Mouse (Mus musculus) thymus, postnatal 25 days (tissue): ENCODE measurements around the gene Fbxl20.

Experiments
- DNase-seq: peaks from one replicate; pipeline ENCODE4 v3.0.0; 2022

The Fbxl20 gene

DNA sequence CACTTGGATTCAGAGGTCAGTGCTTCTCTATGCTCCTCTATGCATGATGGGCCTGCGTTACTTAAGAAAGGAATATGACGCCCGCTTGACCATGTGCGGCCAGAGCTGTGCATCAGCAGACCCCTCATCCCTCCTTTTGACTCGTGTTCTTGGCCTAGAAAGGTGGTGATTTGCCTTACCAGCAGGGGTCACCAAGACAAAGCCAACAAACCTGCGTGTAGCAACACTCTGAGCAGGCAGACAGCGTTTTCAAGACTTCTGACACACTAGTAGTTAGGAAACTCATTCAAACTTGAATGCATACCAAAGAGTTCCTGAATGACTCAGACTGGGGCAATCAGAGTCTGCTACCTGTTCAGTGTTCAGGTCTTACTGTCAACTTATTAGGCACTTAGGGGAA lies 63.6 kb downstream of the Fbxl20 start:
- no peak for DNase-seq

DNA sequence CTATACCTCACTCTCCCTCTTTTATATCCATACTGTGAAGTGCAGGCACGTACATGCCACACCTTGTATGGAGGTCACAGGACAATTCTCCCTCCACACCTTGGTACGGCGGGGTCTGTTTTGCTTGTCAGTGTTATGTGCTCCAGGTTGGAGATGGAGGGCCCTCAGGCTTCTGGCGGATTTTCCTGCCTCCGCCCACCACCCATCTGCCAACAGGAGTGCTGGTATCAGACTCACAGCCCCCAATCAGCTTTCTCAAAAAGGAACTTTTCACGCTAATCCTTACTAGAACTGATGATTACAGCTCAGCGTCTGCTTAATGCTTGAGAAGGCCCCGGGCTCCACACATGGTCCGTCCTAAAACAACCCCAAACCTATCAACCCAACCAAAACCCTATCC lies 64.1 kb downstream of the Fbxl20 start:
- no peak for DNase-seq

DNA sequence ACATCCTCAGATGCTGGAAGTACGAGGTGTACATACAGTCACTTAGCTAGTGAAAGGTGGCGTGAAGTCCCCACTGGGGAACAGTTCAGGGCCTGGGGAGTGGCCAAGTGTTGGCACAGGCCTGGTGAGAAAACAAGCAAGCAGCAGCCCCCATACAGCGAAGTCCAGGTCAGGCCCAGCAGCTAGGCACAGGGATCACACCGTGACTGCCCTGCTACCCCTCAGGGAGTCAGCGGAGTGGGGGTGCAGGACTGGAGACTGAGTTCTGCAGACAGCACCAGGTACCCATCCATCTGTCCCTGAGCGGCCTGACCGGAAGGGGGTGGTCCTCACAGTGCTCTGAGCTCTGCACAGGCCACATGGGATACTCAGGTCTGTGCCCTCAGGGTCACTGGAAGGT lies 67.5 kb downstream of the Fbxl20 start:
- DNase-seq = no peak

DNA sequence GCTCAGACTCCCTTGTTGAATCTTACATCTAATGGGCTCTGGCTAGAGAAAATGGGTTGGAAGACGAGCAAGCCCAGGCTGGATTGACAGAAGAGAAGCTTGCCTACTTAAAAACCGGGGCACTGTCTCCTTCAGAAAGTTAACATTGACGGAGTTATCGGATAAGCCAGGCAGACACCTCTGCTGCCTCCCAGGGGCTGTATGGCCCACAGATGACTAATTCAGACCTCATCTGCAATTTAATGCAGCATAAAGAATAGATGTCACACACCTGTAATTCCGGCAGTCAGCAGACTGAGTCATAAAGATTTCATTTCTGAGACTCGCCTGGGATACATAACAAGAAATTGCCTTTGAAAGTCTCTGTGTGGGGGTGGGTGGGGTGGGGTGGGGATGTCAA lies 69.8 kb downstream of the Fbxl20 start:
- DNase-seq = no peak

DNA sequence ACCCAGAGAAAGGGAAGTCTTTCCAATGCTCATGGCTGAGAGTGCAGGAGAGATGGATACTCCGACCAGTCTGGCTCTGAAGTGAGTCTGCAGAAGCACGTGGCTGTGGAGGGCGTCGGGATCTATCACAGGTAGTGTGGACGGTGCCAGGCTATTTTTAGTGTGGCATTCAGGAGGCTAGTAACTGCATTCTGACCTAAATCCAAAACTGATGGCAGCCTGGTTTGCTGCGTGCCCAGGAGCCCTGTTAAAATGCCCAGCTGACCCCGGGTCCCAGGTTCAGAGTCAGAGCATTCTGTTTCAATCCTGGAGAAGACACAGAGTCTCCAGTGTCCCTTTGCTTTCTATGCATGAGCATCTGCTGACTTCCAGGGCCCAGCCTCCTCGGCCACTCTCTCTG lies 73.1 kb downstream of the Fbxl20 start:
- no peak for DNase-seq

DNA sequence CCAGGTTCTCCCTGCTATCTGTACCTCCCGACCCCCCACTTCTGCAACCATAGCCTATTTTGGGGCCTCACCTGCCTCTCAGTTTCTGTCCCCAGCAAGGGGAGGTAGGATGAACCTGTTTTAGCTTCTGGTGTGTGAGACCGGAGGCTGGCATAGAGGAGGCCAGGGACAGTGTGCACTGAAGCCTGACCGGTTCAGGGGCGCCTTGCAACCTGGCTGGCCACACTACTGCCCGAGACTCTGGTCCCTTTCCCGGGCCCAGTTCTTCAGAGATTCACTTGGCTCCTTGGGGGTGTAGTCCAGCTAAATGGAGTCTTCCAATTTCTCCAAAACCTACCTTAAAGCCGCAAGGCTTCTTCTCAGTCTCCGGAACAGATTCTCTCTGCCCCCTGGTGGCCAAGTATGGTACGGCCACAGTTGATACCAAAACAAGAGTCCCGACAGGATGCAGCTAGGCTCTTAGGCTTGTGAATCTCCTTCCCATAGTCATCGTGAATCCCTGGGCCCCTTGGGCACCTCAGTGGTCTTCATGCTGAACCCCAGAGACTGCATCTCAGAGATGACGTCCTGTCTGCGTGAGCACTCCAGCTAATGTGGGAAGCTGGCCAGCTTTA lies 74.9 kb downstream of the Fbxl20 start:
- peak; percentile 90 for DNase-seq

DNA sequence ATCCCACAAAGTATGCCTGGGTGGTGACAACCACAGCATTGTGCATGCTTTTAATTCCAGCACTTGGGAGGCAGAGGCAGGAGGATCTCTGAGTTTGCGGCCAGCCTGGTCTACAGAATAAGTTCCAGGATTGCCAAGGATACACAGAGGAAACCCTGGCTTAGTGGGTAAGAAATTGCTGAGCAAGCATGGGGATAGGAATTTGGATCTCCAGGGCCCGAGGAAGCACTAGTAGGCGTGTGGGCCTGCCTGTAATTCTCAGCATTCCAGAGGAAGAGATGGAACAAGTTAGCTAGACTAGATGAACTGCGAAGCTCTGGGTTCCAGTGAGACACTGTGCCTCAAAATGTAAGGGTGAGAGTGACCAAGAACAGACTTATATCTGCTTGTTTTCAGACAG lies 76.8 kb downstream of the Fbxl20 start:
- no peak for DNase-seq

DNA sequence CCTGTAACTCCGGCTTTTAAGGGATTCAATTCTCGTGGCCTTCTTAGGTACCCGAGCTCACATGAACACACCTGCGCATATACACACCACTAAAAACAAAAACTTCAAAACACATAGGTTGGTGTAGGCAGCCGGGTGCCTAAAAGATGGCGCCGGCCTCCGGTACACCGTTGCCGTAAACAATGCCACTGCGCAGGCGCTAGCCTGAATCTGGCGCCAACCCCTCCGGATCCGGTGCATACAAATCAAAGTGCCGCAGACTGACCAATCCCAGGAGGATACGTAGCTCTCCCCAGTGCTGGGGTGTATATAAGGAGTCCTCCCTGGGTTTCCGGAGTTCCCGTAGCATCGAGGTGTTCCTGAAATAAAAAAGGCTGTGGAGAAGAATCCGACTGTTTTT lies 82.9 kb downstream of the Fbxl20 start:
- DNase-seq = no peak

DNA sequence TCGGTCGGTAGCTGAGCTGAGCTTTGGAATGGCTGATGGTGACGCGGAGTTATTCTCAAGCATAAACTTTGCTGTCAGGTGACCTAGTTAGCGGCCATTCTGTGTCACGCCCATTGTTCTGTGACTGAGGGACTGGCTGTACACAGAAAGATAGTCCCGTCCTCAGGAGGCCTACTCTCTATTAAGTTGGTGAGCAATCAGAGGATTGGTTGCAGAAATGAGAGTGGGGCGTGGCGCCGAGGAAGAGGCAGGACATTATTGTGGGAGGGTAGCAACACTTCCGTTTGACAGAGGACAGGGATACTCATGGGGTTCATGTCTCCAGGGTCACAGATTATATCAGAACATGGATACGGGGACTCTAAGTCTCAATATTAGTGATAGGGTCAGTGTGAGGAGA lies 84.0 kb downstream of the Fbxl20 start:
- DNase-seq = no peak

DNA sequence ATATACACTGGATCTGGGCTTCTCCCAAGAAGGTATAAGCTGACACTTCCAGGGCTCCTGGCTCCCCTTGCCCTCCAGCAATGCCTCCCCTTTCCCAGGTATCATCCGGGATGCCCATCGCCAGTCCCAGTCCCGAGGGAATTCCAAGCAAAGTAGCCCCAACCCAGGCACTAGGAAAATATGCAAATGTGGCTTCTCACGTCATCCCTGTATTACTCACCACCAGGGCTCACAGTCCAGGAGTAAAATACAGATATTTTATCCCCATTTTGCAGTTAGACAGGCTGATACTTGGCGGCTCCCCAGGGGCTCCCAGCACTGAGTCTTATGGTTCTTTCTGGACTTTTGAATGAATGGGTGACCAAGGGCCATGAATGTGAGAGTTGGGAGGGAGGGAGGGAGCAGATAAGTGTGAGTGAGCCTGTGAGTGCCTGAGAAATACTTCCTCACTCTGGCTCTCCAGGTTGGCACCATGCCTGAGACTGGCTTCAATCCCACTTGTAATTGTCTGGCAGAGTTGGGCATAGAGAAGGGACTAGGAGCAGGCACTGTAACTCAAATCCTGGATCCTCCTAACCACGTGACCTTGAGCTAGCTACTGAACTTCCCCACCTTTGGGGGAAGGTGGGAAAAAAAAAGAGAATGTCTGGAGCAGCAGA lies 88.2 kb downstream of the Fbxl20 start:
- DNase-seq = no peak

DNA sequence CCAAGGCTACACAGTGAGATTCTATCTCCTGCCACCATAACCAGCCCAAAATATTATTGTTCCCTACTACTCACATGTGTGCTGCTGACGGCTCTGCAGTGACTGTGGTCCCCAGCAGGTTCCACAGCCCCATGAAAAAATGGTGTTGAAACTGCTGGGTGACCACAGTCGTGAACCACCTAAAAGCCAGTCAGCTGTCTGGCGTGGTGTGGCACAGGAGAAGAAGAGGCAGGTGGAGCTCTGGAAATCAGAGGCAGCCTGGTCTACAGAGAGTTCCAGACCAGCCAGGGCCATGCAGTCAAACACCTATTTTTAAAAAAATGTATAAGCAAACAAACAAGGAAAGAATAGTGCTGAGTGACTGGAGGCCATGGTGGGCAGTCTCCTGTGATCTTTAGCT lies 88.8 kb downstream of the Fbxl20 start:
- no peak for DNase-seq

DNA sequence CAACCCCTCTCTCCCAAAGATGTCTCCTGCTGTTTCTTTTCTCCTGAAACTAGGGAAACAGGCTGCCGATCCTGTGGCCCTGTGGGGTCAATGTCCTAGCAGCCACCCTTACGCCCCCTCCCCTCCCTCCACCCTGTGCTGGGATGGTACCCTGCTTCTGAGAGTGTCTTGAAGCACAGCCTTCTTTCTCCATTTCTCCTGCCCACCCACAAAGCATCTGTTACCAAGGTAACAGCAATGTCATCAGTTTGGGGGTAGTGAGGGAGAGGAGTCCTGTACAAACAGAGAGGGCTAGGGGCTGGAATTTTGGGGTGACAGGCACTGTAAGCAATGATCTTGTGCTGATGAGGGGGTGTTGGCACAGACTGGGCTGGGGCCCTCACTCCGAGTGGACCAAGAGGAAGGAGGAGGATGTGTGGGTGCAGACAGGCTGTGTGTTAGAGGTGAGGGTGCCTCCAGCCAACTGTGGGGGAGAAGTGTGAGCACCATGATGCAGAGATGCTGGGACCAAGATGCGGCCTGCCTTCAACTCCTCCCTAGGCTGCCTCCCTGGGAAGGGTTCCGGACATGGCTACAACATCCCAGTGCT lies 90.0 kb downstream of the Fbxl20 start:
- DNase-seq = no peak

DNA sequence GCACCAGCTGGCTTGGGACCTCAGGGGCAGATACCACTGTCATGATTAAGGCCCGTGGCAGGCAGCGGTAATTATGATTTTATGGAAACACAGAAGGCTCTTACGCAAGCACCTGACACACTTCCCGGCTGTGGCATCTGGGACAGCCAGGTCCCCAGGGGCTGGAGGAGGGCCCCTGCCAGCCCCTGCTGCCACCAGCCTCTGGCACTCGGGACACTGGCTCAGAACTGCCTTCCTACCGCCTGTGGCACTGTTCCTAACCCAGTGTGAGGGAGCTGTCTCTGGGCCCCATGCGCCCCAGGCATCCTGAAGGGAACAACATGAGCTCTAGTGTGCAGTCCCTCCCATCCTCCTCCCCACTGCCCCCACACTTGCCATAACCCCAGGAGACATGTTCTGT lies 90.5 kb downstream of the Fbxl20 start:
- DNase-seq = no peak

DNA sequence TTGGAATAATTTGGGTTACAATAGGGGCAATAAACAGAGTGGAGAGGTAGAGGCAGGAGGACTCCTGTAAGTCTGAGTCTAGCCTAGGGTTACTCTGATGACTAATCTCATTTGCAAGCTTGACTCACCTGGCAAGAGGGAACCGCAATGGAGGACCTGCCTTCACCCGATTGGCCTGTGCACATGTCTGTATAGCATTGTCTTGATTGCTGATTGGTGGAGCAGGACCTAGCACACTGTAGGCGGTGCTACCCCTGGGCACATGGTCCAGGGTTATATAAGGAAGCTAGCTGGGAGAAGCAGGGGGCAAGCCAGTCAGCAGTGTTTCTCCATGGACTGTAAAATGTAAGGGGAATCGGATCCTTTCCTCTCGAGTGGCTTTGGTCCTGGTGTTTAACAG lies 92.2 kb downstream of the Fbxl20 start:
- no peak for DNase-seq

DNA sequence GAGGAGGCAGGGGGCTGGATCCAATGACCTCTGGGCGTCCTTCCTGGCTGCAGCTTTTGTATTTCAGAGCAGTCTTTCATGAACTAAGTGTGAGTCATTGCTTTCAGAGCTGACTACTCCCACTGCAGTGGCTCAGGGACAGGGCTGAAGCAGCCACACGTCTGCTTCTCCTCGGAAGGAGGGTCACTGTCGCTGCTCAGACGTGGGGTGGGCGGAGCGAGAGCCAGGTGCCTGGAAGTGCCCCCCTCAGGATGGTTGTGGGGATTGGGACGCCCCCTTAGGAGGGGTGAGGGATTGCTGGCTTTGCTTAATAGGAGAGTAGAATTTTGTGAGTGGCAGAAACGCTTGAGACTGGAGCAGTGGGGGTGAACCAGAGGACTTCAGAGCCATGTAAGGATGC lies 92.7 kb downstream of the Fbxl20 start:
- no peak for DNase-seq

DNA sequence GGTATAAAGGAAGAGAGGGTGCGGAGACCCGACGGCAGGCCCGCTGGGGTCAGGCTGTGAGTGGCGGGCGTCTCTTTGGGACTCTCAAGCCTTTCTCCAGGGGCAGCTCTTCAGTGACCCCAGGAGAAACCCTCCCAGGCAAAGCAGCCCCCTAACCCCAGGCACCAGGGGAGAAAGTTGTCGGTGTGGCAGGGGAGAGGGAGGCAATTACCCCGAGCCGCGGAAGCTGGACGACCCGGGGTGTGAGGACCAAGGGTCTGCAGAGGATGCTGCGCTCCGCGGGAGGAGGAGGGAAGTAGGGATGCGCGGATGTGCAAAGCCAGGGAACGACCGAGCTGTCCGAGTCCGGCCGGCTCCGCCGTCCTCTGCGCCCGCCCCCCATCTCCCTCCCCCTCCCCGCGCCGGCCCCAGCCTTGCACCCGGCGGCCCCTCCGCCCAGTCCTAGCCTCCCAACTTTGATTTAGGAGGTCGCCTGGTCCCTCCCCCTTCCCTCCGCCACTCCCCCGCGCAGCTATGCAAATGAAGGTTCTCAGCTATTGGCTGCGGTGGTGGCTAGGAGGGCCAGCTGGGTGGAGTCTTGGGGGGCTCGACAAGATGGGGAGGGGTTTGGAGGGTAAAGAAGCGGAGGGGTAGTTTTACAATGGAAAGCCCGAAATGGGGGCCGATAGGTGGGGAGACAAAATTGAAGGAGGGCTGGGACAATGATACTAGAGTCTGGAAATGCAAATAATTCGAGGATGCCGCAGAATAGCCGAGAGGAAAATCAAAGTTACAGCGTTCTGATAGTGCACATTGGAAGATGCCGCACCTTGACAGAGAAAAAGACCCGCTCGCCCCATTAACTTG lies 97.0 kb downstream of the Fbxl20 start, which contains the start of gene Stac2:
TSS of gene Stac2 (minus strand) at position 474 of the 846 bp plus-strand sequence.
- DNase-seq = peak; percentile 74

DNA sequence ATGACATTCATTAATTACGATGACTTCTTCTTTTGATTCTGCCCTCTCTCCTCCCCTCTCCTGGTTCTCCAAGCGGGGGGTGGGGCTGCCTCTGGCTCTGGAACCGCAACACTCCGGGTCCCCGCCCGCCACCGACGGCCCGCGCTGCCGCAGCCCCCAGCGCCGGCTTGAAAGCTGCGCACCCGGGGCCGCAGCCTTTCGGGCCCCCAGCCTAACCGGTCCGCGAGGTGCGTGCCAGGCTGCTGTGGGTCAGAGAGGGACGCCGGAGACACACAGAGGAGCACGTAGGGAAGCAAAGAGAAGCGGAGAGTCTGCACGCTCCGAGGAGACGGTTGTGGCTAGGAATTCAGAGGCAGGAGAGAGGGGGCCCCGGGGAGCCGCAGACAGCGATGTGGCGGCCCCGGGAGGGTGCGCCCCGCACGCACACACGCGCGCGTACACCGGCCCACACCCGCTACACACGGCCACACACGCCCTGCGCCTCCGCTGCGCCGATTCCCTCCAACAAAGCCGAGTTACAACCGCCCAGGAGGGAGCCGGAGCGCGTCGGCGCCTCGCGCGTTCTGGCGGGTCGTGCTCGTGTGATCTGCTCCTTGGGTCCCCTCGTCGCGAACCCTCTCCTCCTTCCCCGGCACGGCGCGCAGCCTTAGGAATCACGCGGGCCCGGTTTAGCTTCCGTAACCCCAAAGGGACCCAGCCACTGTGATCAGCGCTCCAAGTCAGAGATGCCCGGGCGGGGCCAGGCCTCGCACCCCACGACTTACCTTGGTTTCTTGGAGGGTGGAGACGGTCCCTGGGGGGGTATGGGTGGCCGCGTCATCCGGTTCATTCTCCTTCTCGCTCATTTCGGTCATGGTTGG lies 97.8 kb downstream of the Fbxl20 start:
- peak; percentile 28 for DNase-seq

DNA sequence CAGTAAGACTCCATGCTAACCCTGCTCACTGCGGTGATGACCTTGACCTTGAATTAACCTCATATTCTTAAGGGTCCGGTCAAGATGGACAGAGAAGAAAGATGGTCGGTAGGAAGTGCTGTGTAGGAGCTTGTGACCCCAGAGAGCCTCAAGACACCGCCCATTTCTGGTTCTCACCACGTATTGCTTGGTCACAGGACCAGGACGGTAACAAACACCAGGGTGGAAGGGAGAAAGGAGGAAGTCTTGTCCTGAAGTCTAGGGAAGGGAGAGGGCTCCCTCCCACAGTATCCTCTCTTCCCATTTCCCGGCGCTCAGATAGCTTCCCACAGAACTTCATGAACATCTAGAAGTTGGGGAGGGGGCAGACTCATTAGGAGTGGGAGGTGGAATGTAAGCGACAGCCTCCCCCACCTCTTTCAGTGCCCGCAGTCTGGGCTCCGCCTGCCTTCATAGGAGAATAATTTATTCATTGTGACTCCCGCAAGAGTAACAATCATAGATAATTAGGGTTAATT lies 98.5 kb downstream of the Fbxl20 start:
- no peak for DNase-seq

DNA sequence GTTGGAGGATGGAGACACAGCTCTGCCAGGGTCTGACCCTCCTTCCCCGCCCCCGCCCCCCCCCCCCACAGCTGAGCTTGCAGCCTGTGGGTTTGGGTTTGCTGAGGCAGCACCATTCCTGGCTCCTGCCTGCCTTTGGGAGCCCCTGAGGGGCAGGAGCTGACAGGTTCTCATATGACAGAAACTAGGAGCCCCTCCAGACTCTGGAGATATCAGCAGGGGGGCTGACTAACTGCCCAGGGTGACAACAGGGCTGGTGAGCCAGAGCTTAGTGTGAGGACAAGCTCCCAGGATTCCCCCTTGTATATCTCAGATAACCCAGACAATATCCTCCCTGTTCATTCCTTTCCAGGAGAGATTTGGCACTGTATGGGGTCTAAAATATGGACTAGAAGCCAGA lies 99.3 kb downstream of the Fbxl20 start:
- no peak for DNase-seq

DNA sequence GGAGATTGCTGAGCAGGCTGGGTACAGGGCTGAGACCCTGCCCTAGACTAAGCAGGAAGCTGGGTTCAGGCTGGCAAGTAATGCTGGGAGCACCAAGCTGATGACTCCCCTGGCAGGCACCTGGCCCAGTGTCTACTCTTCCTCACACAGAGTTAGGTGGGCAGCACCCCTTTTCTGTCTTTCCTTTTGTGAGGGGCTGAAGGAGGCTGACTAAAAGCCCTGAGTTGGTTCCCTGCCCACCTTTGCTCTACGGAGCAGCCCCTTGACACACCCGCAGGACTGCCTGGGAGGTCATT lies 99.7 kb downstream of the Fbxl20 start:
- no peak for DNase-seq

DNA sequence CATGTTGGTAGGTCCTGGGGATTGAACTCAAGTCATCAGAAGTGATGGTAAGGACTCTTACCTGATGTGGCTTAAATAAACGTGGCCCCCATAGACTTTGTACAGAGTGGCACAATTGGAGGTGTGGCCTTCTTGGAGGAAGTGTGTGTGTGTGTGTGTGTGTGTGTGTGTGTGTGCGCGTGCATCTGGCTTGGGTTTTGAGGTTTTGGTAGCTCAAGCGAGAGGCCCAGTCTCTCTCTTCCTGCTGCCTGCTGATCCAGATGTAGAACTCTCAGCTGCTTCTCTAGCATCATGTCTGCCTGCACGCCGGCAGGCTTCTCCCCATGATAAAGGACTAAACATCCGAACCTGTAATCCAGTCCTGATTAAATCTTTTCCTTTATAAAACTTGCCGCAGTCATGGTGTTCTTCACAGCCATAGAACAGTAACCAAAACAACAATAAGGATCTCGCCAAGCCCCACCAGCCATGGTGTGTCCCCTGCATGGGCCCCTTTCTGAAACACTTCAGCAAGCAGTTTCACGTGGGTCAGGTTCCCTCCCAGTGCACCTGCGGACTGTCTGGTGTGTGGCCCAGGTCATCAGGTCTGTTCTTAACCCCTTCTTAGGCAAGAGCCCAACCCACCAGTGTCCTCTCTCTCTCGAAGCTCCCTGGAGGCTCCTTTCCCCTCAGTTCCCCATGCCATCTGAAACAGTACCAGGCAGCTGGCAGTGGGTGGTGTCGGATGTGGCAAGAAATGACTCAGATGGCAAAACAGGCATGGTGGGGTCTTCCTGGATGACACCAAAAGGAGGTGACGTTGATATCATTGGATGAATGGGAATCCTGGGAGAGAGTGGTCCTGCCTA lies 100.3 kb downstream of the Fbxl20 start:
- peak; percentile 43 for DNase-seq

DNA sequence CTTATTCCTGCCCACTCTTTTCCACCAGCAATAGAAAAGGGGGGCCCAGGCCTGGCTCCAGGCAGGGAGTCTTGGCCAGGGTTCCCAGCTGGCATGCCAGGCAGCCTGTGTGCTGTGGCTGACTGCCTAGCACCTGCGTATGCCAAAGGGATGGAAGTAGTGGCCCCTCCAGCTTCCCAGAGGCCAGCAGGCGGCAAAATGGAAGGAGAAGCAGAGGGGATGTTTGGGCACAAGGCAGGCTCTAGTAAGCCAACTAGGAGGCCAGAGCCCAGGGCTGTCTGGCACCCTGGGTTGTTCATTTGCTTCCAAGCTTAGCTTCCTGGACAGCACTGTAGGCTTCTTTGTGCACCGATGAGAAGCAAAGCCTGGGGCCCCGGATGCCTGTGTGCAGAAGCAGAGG lies 102.5 kb downstream of the Fbxl20 start:
- DNase-seq = no peak
